Mouse (Mus musculus): ENCODE data around the gene Stub1. TPM values are rescaled to one million over a fixed set of nuclear protein-coding genes. Genes with fewer than 3 reads are reported as not detected.

Stub1 gene
- polyA plus RNA-seq, 1 experiment from 2014 or later: 298 TPM

DNA sequence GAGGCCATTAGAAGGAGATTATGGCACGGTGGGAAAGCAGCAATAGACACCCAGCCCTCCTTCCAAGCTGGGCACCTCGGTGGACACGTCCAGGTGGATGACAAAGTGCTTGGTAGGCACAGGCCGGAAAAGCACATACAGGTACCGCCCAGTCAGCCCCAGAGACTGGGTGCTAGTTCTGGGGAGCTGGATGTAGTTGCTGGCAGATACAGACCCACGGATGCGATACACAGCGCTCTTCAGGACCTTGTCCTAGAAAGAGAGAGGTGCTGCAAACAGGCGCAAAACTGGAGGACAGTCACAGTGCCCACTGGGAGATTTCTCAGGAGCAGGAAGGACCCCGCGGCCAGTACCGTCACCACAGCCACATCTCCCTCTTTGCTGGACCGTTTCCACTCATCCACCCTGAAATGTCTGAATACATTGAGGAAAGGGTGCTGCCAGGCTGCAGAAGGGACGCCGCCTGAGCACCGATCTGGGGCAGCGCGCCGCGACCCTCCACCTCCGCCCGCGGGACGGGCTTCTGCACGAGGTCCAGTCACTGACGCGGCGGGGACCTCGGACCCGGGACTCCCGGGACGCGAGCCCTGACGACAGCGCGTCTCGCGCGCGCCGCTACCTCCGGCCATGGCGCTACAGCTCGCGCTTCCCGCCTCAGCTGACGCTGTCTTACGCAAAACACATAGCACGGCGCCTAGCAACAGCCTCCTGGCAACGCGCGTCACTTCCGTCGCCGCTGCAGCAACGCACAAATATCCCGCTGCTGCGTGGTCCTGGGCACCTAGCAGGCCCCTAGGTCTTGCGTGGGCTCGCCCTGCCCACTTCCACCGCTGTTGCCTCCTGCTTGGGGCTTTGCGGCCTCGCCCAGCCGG is 27.9 kb upstream of the Stub1 start, which contains the start of gene Wdr90:
TSS of gene Wdr90 (minus strand) at position 670 of the 872 bp plus-strand sequence.
- ATAC-seq (ENCODE audit: insufficient number of reproducible peaks, insufficient read depth, low FRiP score, low read depth): peak; percentile 83
- Histone ChIP-seq H3K4me3 (ENCODE audit: control insufficient read depth in 1 of 2, insufficient read depth in 1 of 2, low read depth in 1 of 2, low read length in 2 of 2) (peak within 1 kb of the TSS; percentile 50 to 67), H3K9ac (ENCODE audit: low read length) (peak within 1 kb of the TSS; percentile 83), H3K27ac (replicated peaks in 1 of 2; ENCODE audit: control insufficient read depth in 1 of 2, insufficient read depth in 1 of 2, low read depth in 2 of 2, low read length in 2 of 2) (peak within 1 kb of the TSS; percentile 20 to 80; a peak in 2 of 4 replicates), H3K36me3 (ENCODE audit: control insufficient read depth, insufficient read depth, low read length) (peaks cover 31% of the 10 kb centered on the region), H3K4me2 (ENCODE audit: low read length) (peak within 1 kb of the TSS; percentile 95), H3K9me3 (ENCODE audit: control insufficient read depth, low read length) (no peaks in the 10 kb centered on the region), H3K27me3 (ENCODE audit: control insufficient read depth, insufficient read depth, low read length) (no peaks in the 10 kb centered on the region), H3K4me1 (ENCODE audit: control insufficient read depth in 2 of 2, insufficient read depth in 2 of 2, low read length in 2 of 2) (peaks cover 5 to 18% of the 10 kb centered on the region in 2 experiments; a peak in 3 of 4 replicates)
- 4% methylated on average over 64 of the region's 65 CpGs for WGBS

DNA sequence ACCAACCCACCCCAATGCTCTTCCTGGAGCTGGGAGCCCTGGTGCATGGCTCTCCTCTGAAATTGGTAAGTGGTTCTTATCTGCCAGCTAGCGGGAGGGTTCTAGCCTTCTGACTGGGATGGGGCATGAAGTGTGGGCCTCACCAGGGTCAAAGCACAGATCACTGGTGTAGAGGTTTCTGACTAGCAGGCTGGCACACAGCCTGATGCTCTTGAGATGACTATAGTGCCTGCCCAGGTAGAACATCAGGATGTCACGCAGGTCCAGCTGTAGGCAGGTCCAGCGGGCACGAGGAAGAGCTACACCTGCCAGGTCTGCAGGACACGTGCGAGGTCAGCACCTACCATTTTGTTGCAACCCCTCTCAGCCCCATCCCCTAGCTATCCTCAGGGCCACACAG is 27.0 kb upstream of the Stub1 start:
- ATAC-seq (ENCODE audit: insufficient number of reproducible peaks, insufficient read depth, low FRiP score, low read depth): no peak
- Histone ChIP-seq H3K4me3 (ENCODE audit: control insufficient read depth in 1 of 2, insufficient read depth in 1 of 2, low read depth in 1 of 2, low read length in 2 of 2) (no peak overlapping the region), H3K36me3 (ENCODE audit: control insufficient read depth, insufficient read depth, low read length) (peaks cover 27% of the 10 kb centered on the region), H3K27me3 (ENCODE audit: control insufficient read depth, insufficient read depth, low read length) (no peaks in the 10 kb centered on the region), H3K9me3 (ENCODE audit: control insufficient read depth, low read length) (no peaks in the 10 kb centered on the region), H3K4me1 (ENCODE audit: control insufficient read depth in 2 of 2, insufficient read depth in 2 of 2, low read length in 2 of 2) (peaks cover 5 to 18% of the 10 kb centered on the region in 2 experiments; a peak in 3 of 4 replicates), H3K4me2 (ENCODE audit: low read length) (no peak overlapping the region), H3K27ac (replicated peaks in 1 of 2; ENCODE audit: control insufficient read depth in 1 of 2, insufficient read depth in 1 of 2, low read depth in 2 of 2, low read length in 2 of 2) (no peak overlapping the region), H3K9ac (ENCODE audit: low read length) (no peak overlapping the region)
- 77% methylated on average over 6 of the region's 6 CpGs for WGBS

DNA sequence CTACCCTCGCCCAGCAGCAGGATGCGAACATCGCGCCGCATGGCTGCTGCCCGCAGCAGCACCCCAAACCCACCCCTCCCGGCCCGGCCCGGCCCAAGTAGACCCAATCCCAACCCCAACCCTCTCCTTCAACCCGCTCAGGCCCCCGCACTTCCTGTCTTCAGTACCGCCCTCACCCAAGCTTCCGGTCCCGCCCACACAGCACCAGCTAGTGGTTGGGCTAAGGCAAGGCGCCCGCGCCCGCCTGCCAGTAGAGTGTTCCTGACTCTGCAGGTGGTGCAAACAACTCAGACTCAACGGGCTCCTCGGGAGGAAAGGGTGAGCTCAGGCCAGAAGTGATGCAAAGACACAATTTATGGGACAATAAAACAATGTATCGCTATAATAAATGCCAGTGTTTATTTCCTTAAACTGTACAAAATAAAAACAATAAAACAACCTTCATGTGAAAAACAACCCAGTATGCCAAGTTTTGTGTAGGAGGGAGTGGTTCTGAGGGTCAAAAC is 11.2 kb upstream of the Stub1 start, which contains the start of gene Rhot2:
TSS of gene Rhot2 (minus strand) at position 456 of the 506 bp plus-strand sequence.
- no peaks in the 10 kb centered on the region for H3K27me3 ChIP-seq (ENCODE audit: control insufficient read depth, insufficient read depth, low read length)
- ATAC-seq (ENCODE audit: insufficient number of reproducible peaks, insufficient read depth, low FRiP score, low read depth): peak; percentile 92
- H3K9me3 ChIP-seq (ENCODE audit: control insufficient read depth, low read length): no peaks in the 10 kb centered on the region
- H3K36me3 ChIP-seq (ENCODE audit: control insufficient read depth, insufficient read depth, low read length): peaks cover 50% of the 10 kb centered on the region
- 2% methylated on average over 14 of the region's 21 CpGs for WGBS
- H3K4me1 ChIP-seq (ENCODE audit: control insufficient read depth in 2 of 2, insufficient read depth in 2 of 2, low read length in 2 of 2): peaks cover 5 to 15% of the 10 kb centered on the region in 2 experiments
- H3K9ac ChIP-seq (ENCODE audit: low read length): peak within 1 kb of the TSS; percentile 96
- H3K27ac ChIP-seq (replicated peaks in 1 of 2; ENCODE audit: control insufficient read depth in 1 of 2, insufficient read depth in 1 of 2, low read depth in 2 of 2, low read length in 2 of 2): peak within 1 kb of the TSS; percentile 28 to 89
- H3K4me3 ChIP-seq (ENCODE audit: control insufficient read depth in 1 of 2, insufficient read depth in 1 of 2, low read depth in 1 of 2, low read length in 2 of 2): peak within 1 kb of the TSS; percentile 76 to 91
- peak within 1 kb of the TSS; percentile 88 for H3K4me2 ChIP-seq (ENCODE audit: low read length)

DNA sequence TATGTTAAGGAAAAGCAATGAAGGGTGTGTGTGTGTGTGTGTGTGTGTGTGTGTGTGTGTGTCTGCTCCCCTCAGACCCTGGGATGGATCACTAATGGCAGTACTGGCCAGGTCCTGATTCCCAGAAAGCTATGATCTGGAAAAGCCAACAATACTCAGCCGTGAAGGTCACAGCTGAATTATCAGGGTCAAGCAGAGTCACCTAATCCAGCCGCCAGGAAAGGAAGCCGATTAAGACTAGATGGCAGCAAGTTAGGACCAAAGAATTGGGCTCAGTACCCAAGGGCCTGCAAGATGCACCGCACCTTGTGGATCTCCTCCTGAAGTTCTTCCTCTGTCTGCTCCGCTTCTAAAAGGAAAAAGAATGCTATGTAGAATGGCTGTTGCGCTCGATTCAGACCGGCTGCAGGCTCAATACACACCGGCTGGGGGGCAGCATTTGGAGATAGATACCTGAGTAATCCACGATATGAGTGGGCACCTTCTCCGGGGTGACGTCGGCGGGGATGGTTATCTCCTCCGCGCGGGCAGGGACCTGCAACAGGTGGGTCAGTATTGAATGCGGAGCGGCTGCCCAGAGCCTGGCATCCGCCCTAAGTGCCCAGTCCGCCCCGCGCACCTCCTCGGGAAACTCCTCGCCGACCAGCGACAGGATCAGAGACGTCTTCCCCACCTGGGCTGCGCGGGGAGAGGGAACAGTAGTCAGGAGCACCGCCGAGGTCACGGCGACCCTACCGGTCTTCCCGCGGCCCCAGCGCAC is 10.6 kb upstream of the Stub1 start:
- ATAC-seq (ENCODE audit: insufficient number of reproducible peaks, insufficient read depth, low FRiP score, low read depth): peak; percentile 10

DNA sequence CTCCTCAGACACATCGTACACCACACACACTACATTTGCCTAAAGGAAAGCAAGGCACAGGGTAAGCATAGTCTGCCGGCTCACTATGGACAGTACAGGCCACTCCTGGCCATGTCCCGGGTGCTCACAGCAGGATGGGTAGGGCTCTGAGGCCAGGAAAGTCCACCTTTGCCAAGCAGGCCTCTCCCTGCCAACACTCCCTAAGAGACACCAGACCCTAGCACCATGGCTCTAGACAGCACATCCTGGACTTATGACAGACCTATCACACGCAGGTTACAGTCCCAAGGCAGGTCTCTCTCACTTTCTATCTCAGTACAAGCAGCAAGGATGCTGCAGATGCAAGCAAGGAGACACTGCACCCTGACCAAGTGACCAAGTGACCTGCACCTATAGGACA is 9.9 kb upstream of the Stub1 start:
- ATAC-seq (ENCODE audit: insufficient number of reproducible peaks, insufficient read depth, low FRiP score, low read depth): no peak

More for the DNA sequence above, 10.6 kb upstream of the Stub1 start:
- Histone ChIP-seq H3K4me2 (ENCODE audit: low read length) (peak overlapping the region; percentile 88), H3K9ac (ENCODE audit: low read length) (peak overlapping the region; percentile 96), H3K27ac (replicated peaks in 1 of 2; ENCODE audit: control insufficient read depth in 1 of 2, insufficient read depth in 1 of 2, low read depth in 2 of 2, low read length in 2 of 2) (peak overlapping the region; percentile 28 to 89), H3K4me3 (ENCODE audit: control insufficient read depth in 1 of 2, insufficient read depth in 1 of 2, low read depth in 1 of 2, low read length in 2 of 2) (peak overlapping the region; percentile 76 to 91), H3K36me3 (ENCODE audit: control insufficient read depth, insufficient read depth, low read length) (peaks cover 52% of the 10 kb centered on the region), H3K9me3 (ENCODE audit: control insufficient read depth, low read length) (no peaks in the 10 kb centered on the region), H3K4me1 (ENCODE audit: control insufficient read depth in 2 of 2, insufficient read depth in 2 of 2, low read length in 2 of 2) (peaks cover 5 to 15% of the 10 kb centered on the region in 2 experiments), H3K27me3 (ENCODE audit: control insufficient read depth, insufficient read depth, low read length) (no peaks in the 10 kb centered on the region)
- 1% methylated on average over 38 of the region's 38 CpGs for WGBS

DNA sequence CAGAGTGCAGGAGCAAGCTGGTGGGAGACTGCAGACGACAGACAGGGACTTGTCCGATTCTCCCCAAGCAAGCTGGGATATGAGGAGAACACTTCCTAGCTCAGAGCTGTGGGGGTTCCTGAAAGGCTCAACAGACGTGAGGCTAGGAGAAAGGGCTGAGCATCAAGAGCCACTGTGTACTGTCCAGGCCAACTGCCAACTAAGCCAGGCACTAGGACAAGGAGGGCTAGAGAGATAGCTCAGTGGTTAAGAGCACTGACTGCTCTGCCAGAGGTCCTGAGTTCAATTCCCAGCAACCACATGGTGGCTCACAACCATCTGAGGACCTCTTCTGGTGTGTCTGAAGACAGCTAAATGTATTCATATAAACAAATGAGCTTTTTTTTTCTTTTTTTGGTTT is 9.3 kb upstream of the Stub1 start:
- Histone ChIP-seq H3K27me3 (ENCODE audit: control insufficient read depth, insufficient read depth, low read length) (no peaks in the 10 kb centered on the region), H3K4me1 (ENCODE audit: control insufficient read depth in 2 of 2, insufficient read depth in 2 of 2, low read length in 2 of 2) (peaks cover 8 to 20% of the 10 kb centered on the region in 2 experiments), H3K27ac (replicated peaks in 1 of 2; ENCODE audit: control insufficient read depth in 1 of 2, insufficient read depth in 1 of 2, low read depth in 2 of 2, low read length in 2 of 2) (no peak overlapping the region), H3K4me3 (ENCODE audit: control insufficient read depth in 1 of 2, insufficient read depth in 1 of 2, low read depth in 1 of 2, low read length in 2 of 2) (no peak overlapping the region), H3K4me2 (ENCODE audit: low read length) (no peak overlapping the region), H3K9me3 (ENCODE audit: control insufficient read depth, low read length) (no peaks in the 10 kb centered on the region), H3K36me3 (ENCODE audit: control insufficient read depth, insufficient read depth, low read length) (peaks cover 56% of the 10 kb centered on the region), H3K9ac (ENCODE audit: low read length) (no peak overlapping the region)
- no peak for ATAC-seq (ENCODE audit: insufficient number of reproducible peaks, insufficient read depth, low FRiP score, low read depth)
- WGBS: 80% methylated on average over 3 of the region's 3 CpGs

More for the DNA sequence above, 9.9 kb upstream of the Stub1 start:
- H3K4me2 ChIP-seq (ENCODE audit: low read length): peak overlapping the region; percentile 88
- peaks cover 54% of the 10 kb centered on the region for H3K36me3 ChIP-seq (ENCODE audit: control insufficient read depth, insufficient read depth, low read length)
- H3K4me1 ChIP-seq (ENCODE audit: control insufficient read depth in 2 of 2, insufficient read depth in 2 of 2, low read length in 2 of 2): peaks cover 5 to 15% of the 10 kb centered on the region in 2 experiments
- WGBS: 92% methylated on average over 4 of the region's 4 CpGs
- H3K27me3 ChIP-seq (ENCODE audit: control insufficient read depth, insufficient read depth, low read length): no peaks in the 10 kb centered on the region
- H3K9ac ChIP-seq (ENCODE audit: low read length): peak overlapping the region; percentile 96
- no peak overlapping the region for H3K27ac ChIP-seq (replicated peaks in 1 of 2; ENCODE audit: control insufficient read depth in 1 of 2, insufficient read depth in 1 of 2, low read depth in 2 of 2, low read length in 2 of 2)
- peak overlapping the region; percentile 76 to 91 for H3K4me3 ChIP-seq (ENCODE audit: control insufficient read depth in 1 of 2, insufficient read depth in 1 of 2, low read depth in 1 of 2, low read length in 2 of 2)
- H3K9me3 ChIP-seq (ENCODE audit: control insufficient read depth, low read length): no peaks in the 10 kb centered on the region

DNA sequence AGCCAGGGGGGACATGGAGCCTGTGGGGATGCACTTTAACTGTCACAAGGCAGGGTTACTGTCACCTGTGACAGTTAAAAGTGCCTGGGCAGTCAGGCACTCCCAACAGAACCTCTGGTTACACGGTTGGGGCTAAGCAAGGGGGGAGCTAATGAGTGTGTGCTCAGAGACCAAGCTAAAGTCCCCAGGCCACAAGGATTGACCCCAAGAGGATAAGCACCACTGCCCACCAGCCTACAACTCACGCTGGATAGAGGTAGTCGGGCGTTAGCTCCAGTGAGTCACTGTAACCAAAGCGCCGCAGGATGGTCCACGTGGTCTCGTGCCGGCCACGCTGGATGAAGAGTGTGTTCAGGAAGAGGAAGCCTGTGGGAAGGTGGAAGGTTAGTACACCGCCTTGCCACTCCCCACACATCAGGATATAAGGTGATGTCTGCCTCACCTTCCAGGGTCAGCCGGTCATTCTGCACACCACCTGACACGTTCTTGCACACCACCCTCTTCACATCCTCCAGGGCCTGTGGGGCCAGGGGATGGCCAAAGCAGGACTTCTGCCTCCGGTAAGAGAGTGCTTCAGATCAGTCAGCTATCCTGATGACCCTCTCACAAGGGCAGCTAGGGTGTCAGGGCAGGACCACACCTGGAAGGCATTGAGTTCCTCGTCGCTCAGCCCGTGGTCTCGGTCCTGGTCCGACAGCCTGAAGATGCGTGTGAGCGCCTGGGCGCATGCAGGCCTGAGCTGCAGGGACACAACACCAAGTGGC is 8.1 kb upstream of the Stub1 start, which contains the start of gene Gm20683:
TSS of gene Gm20683 (minus strand) at position 647 of the 764 bp plus-strand sequence.
- 92% methylated on average over 22 of the region's 22 CpGs for WGBS

More for the DNA sequence above, 8.1 kb upstream of the Stub1 start, which contains the start of gene Gm20683:
- no peaks in the 10 kb centered on the region for H3K9me3 ChIP-seq (ENCODE audit: control insufficient read depth, low read length)
- no peak within 1 kb of the TSS for H3K27ac ChIP-seq (replicated peaks in 1 of 2; ENCODE audit: control insufficient read depth in 1 of 2, insufficient read depth in 1 of 2, low read depth in 2 of 2, low read length in 2 of 2)
- no peak within 1 kb of the TSS for H3K4me2 ChIP-seq (ENCODE audit: low read length)
- peaks cover 57% of the 10 kb centered on the region for H3K36me3 ChIP-seq (ENCODE audit: control insufficient read depth, insufficient read depth, low read length)
- ATAC-seq (ENCODE audit: insufficient number of reproducible peaks, insufficient read depth, low FRiP score, low read depth): no peak
- peaks cover 17 to 32% of the 10 kb centered on the region in 2 experiments for H3K4me1 ChIP-seq (ENCODE audit: control insufficient read depth in 2 of 2, insufficient read depth in 2 of 2, low read length in 2 of 2)
- H3K9ac ChIP-seq (ENCODE audit: low read length): no peak within 1 kb of the TSS
- H3K27me3 ChIP-seq (ENCODE audit: control insufficient read depth, insufficient read depth, low read length): no peaks in the 10 kb centered on the region
- H3K4me3 ChIP-seq (ENCODE audit: control insufficient read depth in 1 of 2, insufficient read depth in 1 of 2, low read depth in 1 of 2, low read length in 2 of 2): no peak within 1 kb of the TSS

All from heart, embryonic 14.5 days (tissue).